Mouse (Mus musculus) limb, embryonic 11.5 days (tissue): Measurements from ENCODE around the gene S100a2. TPM values are rescaled to one million over a fixed set of nuclear protein-coding genes. Genes with fewer than 3 reads are reported as not detected.

Source experiments
- ATAC-seq: fragments of 200-750 bp; cut with Nextera tagmentation; 2 replicates; pipeline ENCODE4 v1.8.0; 2017; ENCODE audit warnings: low read depth; ENCODE audit not compliant: insufficient number of reproducible peaks, low FRiP score, low TSS enrichment
- DNase-seq: peaks from one replicate; pipeline ENCODE4 v3.0.0-alpha.2; 2015; ENCODE audit warnings: low spot score
- H3K27ac ChIP-seq: fragments of 300-500 bp; sonication (generic); replicated peaks from 2 replicates; pipeline ENCODE4 v1.5.1; 2014; ENCODE audit warnings: low read depth, mild to moderate bottlenecking, low read length
- H3K27me3 ChIP-seq: fragments of 300-500 bp; sonication (generic); 2 replicates; pipeline ENCODE4 v1.6.1; 2014; ENCODE audit warnings: mild to moderate bottlenecking, low read length, mixed read lengths; ENCODE audit not compliant: control insufficient read depth, insufficient read depth
- H3K36me3 ChIP-seq: fragments of 300-500 bp; sonication (generic); 2 replicates; pipeline ENCODE4 v1.6.1; 2014; ENCODE audit warnings: mild to moderate bottlenecking, low read length, moderate library complexity, mixed read lengths; ENCODE audit not compliant: control insufficient read depth, insufficient read depth
- H3K4me1 ChIP-seq: fragments of 300-500 bp; sonication (generic); 2 replicates; pipeline ENCODE4 v1.6.1; 2014; ENCODE audit warnings: low read length, mixed read lengths; ENCODE audit not compliant: control insufficient read depth, insufficient read depth
- H3K4me2 ChIP-seq: fragments of 300-500 bp; sonication (generic); 2 replicates; pipeline ENCODE4 v1.6.1; 2014; ENCODE audit warnings: low read depth, mild to moderate bottlenecking, moderate library complexity; ENCODE audit not compliant: severe bottlenecking
- H3K4me3 ChIP-seq: fragments of 300-500 bp; sonication (generic); 2 replicates; pipeline ENCODE4 v1.5.1; 2014; ENCODE audit warnings: low read depth, low read length
- H3K9ac ChIP-seq: fragments of 300-500 bp; sonication (generic); 2 replicates; pipeline ENCODE4 v1.6.1; 2014; ENCODE audit warnings: mild to moderate bottlenecking, low read length
- H3K9me3 ChIP-seq: fragments of 300-500 bp; sonication (generic); 2 replicates; pipeline ENCODE4 v1.6.1; 2016; ENCODE audit warnings: low read length; ENCODE audit not compliant: control insufficient read depth
- WGBS: fragments of 180-500 bp; shearing (Covaris S2); extraction: QIAGEN DNeasy Blood & Tissue Kit; methylation state at CpG from one replicate; pipeline ENCODE4 v1.1.7; 2014; 5-methylcytosine and 5-hydroxymethylcytosine counted together
- polyA plus RNA-seq: library from polyadenylated mRNA; unstranded; fragments of >200 nt; fragmentation: Nextera tagmentation; extraction: Ambion mirVana; gene quantifications from 2 replicates; pipeline ENCODE4 v1.2.1, GENCODE M21; 2014

Gene S100a2
- polyA plus RNA-seq, 1 experiment from 2014 or later, result not detected

DNA sequence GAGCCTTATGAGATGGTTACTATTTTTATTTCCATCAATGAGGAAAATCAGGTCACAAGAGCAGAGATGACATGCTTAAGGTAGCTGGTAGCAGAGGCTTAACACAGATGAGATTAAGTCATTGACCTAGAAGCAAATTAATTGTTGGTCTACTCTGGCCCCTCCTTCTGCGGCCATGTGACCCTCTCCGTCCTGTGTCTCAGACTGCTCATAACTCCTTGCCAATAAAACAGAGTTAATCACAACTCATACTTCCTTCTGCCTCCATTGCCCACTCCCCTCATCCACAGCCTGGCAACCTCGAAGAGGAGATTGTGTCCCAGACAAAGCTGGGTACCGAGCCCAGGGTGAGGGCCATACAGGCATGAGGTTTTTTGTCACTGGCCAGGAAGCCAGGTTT, 8.2 kb downstream of the S100a2 start:
- H3K36me3 ChIP-seq, result no peaks in the 10 kb centered on the region
- ATAC-seq (no peak), DNase-seq (no peak)
- no peak overlapping the region for H3K4me3 ChIP-seq
- no peak overlapping the region for H3K27ac ChIP-seq
- no peaks in the 10 kb centered on the region for H3K4me1 ChIP-seq
- no peak overlapping the region for H3K4me2 ChIP-seq
- WGBS, result 78% methylated on average over 4 of the region's 4 CpGs
- H3K9me3 ChIP-seq, result no peaks in the 10 kb centered on the region; the same call in 1 of the 2 replicates
- H3K27me3 ChIP-seq, result no peaks in the 10 kb centered on the region
- no peak overlapping the region for H3K9ac ChIP-seq

DNA sequence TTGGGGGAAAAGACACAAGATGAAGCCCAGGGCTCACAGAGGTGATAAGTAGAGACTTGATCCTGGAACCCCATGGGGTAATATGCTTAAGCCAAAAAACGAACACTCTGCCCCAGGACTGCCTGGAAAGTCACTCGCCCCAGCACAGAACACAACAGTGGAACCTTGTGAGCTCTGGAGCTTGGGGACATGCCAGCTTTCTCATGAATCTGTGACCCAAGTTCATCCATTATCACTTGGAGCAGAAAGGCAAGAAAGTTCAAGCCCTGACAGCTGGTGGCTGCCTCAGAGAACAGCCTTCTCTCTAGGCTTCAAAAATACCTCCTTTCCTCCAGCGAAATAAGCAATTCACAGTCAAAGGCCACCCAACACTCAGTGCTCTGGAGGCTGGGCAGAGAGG, 9.4 kb downstream of the S100a2 start:
- 75% methylated on average over 3 of the region's 3 CpGs for WGBS
- Histone ChIP-seq H3K9me3 (no peaks in the 10 kb centered on the region), H3K4me3 (no peak overlapping the region), H3K36me3 (no peaks in the 10 kb centered on the region), H3K9ac (no peak overlapping the region), H3K27ac (no peak overlapping the region), H3K4me1 (0 out of 2 replicates have a peak, but pooled peaks cover 2% of the 10 kb centered on the region), H3K27me3 (no peaks in the 10 kb centered on the region), H3K4me2 (no peak overlapping the region)
- ATAC-seq (no peak), DNase-seq (no peak)

DNA sequence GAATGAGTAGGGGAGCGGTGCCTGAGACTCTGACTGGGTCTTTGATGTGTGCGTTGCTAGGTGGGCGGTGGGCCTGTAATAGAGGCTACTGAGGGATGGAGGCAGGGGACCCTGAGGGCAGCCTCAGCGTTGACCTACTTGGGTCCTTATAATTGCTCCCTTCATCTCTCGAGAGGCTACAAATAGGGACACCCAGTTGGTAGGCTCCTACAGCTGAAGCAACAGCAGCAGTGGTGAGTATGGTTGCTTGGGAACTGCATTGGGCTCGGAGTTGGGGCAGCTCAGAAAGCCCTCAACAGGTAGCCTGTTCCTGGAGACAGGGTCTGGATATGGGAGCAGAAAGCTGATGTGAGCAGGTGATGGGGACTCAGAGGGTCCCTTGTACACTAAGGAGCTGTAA, 10.0 kb downstream of the S100a2 start:
- Histone ChIP-seq H3K9ac (no peak overlapping the region), H3K4me2 (no peak overlapping the region), H3K27ac (no peak overlapping the region), H3K27me3 (no peaks in the 10 kb centered on the region), H3K36me3 (no peaks in the 10 kb centered on the region), H3K4me1 (0 out of 2 replicates have a peak, but pooled peaks cover 2% of the 10 kb centered on the region), H3K4me3 (no peak overlapping the region), H3K9me3 (no peaks in the 10 kb centered on the region)
- DNase-seq, result no peak
- no peak for ATAC-seq
- 61% methylated on average over 6 of the region's 6 CpGs for WGBS

DNA sequence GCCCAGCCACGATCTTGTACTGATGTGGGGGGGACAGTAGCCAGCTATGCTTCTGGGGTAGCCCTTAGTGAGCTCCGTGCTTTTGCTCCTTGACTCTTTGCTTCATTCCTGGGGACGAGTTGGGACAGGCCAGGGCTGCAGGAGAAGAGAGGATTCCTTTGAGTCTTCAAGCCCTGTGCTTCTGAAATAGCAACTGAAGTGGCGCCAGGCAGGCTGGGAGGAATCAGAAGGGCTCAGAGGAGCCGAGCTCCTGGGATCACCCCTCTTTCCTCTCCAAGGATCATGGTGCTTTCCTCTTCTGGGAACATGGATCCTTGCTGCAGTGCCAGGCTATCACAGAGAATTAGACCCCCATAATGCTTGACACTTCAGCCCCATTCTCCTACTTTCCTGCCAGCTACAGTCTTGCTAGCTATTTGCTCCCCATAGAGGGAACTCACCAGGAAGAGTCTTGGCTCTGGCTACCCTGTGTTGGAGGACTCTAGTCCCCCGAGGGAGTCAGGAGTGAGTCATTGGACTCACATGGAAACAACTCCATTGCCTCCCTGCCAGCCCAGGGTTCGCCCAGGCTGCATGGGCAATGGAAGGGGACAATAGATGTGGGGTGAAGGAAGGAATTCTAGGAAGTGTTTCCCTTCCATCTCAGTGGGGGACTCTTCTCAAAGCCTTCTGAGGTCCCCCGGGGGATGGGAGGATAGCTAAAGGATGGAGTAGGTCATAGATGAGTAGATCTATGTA, 10.6 kb downstream of the S100a2 start:
- H3K4me2 ChIP-seq, result no peak overlapping the region
- no peak overlapping the region for H3K4me3 ChIP-seq
- no peak overlapping the region for H3K9ac ChIP-seq
- whole genome bisulfite sequencing, result 82% methylated on average over 8 of the region's 8 CpGs
- ATAC-seq (no peak), DNase-seq (no peak)
- no peaks in the 10 kb centered on the region for H3K27me3 ChIP-seq
- H3K36me3 ChIP-seq, result no peaks in the 10 kb centered on the region
- peaks cover 2% of the 10 kb centered on the region; the same call in 1 of the 2 replicates for H3K4me1 ChIP-seq
- H3K27ac ChIP-seq, result no peak overlapping the region
- no peaks in the 10 kb centered on the region for H3K9me3 ChIP-seq

DNA sequence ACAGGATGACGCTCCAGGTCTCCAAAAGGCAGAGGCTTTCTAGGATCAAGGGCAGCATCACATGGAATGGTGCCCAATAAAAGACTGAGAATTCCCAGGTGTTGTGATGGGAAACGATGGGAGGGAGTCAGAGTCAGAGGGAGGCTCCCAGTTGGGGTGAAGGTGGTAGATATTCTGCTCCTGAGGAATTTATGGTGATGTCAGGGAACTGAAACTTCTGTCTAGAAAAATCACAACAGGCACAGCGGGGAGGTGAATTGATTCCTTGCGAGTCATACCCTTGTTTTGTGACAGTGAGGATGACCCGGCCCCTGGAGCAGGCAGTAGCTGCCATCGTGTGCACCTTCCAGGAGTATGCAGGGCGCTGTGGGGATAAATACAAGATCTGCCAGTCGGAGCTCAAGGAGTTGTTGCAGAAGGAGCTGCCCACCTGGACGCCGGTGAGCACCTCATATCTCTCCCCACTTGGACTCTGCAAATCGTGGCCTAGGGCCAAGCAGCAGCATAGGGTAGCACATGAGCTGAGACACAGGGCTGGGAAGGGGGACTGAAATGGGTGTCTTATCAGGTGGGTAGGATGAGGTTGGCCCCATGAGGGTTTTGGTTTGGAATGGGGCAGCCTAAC, 11.6 kb downstream of the S100a2 start, which contains the start of gene Gm42674:
TSS of gene Gm42674 (plus strand) at position 419 of the 625 bp plus-strand sequence.
- Histone ChIP-seq H3K4me2 (no peak within 1 kb of the TSS), H3K4me1 (peaks cover 2% of the 10 kb centered on the region; the same call in 1 of the 2 replicates), H3K4me3 (no peak within 1 kb of the TSS), H3K9me3 (no peaks in the 10 kb centered on the region), H3K27me3 (no peaks in the 10 kb centered on the region), H3K9ac (no peak within 1 kb of the TSS), H3K36me3 (no peaks in the 10 kb centered on the region), H3K27ac (no peak within 1 kb of the TSS)
- ATAC-seq (no peak), DNase-seq (no peak)
- WGBS, result 80% methylated on average over 11 of the region's 11 CpGs

DNA sequence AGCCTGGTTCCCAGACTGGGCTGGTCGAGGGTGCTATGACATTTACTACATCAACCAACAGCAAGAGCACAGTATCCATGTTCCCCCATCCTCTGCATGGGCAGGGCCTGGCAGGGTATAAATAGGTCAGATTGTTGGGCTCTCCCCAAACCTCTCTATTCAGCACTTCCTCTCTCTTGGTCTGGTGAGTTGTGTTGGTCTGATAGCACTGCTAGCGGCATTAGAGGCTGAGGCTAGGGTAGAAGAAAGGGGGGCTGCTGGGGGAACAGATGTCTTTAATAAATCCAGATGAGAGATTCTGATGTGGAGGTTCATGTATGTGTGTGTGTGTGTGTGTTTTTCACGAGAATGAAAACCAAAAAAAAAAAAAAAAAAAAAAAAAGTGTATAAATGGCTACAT, 13.6 kb downstream of the S100a2 start, which contains the start of gene S100a4:
TSS of gene S100a4 (plus strand) at position 149 of the 400 bp plus-strand sequence.
- ATAC-seq (peak; percentile 26; the same call in 1 of the 2 replicates), DNase-seq (peak; percentile 41)
- Histone ChIP-seq H3K4me1 (peaks cover 2% of the 10 kb centered on the region; the same call in 1 of the 2 replicates), H3K9ac (no peak within 1 kb of the TSS), H3K9me3 (no peaks in the 10 kb centered on the region), H3K4me2 (no peak within 1 kb of the TSS), H3K27me3 (no peaks in the 10 kb centered on the region), H3K27ac (no peak within 1 kb of the TSS), H3K36me3 (no peaks in the 10 kb centered on the region), H3K4me3 (no peak within 1 kb of the TSS)
- 34% methylated on average over 3 of the region's 3 CpGs for WGBS

DNA sequence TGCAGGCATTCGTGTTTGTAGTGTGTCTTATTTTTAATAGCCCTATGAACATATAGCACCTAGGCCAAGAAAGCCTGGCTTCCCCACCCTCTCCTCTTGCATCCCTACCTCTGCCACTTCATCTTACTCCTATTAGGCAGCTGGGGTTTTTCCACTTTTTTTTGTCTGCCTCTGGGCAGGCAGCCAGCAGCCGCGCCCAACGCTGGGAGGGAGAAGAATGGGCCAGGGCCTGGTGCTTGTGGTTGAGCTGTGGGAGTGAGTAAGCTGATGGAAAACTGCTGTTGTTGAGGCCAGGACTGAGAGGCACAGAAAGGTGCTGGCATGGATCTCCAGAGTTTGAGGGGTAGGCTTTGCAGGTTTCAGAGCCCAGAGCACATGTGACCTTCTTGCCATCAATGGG, 14.4 kb downstream of the S100a2 start:
- DNase-seq (peak; percentile 51), ATAC-seq (peak; percentile 42; the same call in 1 of the 2 replicates)
- Histone ChIP-seq H3K27ac (no peak overlapping the region), H3K27me3 (no peaks in the 10 kb centered on the region), H3K4me2 (no peak overlapping the region), H3K36me3 (no peaks in the 10 kb centered on the region), H3K9ac (no peak overlapping the region), H3K9me3 (no peaks in the 10 kb centered on the region), H3K4me1 (peaks cover 2% of the 10 kb centered on the region; the same call in 1 of the 2 replicates), H3K4me3 (no peak overlapping the region)
- 75% methylated on average over 4 of the region's 4 CpGs for WGBS

DNA sequence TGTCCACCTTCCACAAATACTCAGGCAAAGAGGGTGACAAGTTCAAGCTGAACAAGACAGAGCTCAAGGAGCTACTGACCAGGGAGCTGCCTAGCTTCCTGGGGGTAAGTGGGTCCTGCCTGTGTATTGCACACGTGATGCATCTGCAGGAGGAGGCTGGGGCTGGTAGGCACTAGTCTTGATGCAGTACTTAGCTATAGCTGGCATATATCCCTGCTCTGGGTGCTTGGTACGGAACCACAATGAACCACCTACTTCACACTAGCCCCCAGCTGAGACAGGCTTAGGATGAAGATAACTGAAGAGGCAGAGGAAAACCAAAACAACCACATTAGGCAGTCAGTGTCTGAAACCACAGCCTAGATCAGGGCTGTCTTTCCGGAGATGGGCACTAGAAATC, 15.0 kb downstream of the S100a2 start:
- Histone ChIP-seq H3K36me3 (no peaks in the 10 kb centered on the region), H3K27ac (no peak overlapping the region; the same call in 1 of the 2 replicates), H3K9me3 (no peaks in the 10 kb centered on the region), H3K4me3 (no peak overlapping the region), H3K4me2 (no peak overlapping the region), H3K27me3 (no peaks in the 10 kb centered on the region), H3K4me1 (peaks cover 2% of the 10 kb centered on the region; the same call in 1 of the 2 replicates), H3K9ac (no peak overlapping the region)
- WGBS, result 87% methylated on average over 3 of the region's 3 CpGs
- no peak for ATAC-seq
- no peak for DNase-seq
